Mouse (Mus musculus) heart, postnatal 0 days (tissue): ENCODE results near the gene Med13l.

Experiments
- CTCF ChIP-seq: IDR thresholded peaks from 2 replicates; pipeline ENCODE4 v1.5.1; 2016; ENCODE audit warnings: antibody characterized with exemption, control low read depth, low read depth
- EP300 ChIP-seq: IDR thresholded peaks from 2 replicates; pipeline ENCODE4 v1.6.1; 2016; ENCODE audit warnings: antibody characterized with exemption, low read depth

- TF ChIP-seq CTCF (no peak), EP300 (no peak)
These were observed 46.6 kb upstream of the Med13l start for GRCm38 (mm10) chr5:118513629-118514526.
